Mouse (Mus musculus): ENCODE measurements around the gene Ltc4s.

The Ltc4s gene

DNA sequence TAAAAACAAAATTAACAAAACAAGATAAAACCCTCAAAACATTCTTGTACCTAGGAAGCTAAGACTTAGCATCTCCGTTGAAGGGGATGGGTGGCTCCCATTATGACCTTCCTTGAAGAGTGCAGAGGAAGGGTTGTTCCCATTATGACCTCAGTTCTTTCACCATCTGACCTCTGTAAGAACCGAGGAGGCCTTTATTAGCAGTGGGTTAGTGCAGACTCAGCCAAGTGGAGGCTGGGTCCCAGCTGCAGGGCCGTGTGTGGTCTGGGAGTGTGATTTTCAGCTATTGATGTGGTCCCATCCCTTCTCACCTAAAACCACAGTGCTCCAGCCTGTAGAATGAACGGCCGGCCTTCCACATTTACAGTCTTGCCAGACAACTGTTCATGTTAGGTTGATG, 6.9 kb upstream of the Ltc4s start:
- DNase-seq, result no peak

DNA sequence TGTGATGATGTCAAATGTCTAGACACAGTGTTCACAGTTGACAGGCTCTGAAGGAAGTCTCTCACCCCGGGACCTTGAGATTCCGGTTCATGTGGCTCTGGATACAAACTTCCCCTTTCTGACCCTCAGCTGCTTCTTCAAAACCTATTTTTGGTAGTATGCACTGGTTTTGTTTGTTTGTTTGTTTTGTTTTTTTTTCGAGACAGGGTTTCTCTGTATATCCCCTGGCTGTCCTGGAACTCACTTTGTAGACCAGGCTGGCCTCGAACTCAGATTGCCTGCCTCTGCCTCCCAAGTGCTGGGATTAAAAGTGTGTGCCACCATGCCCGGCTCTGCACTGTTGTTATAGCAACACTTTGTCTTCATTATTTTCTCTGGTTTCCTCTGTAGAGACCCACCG, 5.5 kb upstream of the Ltc4s start:
- DNase-seq, result no peak

DNA sequence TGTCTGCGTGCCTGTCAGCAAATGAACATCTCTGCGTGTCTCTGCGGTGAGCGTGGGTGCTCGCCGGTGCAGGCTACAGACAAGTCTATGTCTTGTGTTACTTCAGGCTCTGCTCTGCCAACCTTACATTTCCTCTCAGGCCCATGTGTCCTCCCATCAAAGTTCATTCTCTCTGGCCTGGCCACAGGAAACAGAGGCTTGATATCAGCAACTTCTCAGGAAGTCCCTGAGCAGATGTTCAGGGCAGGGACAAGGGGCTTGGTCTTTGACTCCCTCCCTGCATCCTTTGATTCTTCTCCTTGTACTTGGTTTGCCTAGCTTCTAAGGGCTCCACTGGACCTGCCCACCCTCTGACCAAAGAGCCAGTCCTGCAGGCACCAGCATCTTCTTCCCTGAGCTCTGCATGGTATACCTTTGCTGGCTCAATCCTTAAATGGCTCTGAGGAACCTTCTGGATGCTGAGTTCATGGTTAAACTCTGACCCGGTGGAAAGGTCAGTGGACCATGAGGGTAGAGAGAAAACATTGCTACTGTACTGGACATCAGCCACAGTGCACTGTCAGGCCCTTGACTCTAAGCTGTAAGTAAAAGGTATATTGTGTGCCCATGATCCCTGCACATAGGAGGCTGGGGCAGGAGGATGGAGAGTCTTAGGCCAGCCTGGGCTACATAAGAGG, 2.0 kb upstream of the Ltc4s start:
- no peak for DNase-seq

DNA sequence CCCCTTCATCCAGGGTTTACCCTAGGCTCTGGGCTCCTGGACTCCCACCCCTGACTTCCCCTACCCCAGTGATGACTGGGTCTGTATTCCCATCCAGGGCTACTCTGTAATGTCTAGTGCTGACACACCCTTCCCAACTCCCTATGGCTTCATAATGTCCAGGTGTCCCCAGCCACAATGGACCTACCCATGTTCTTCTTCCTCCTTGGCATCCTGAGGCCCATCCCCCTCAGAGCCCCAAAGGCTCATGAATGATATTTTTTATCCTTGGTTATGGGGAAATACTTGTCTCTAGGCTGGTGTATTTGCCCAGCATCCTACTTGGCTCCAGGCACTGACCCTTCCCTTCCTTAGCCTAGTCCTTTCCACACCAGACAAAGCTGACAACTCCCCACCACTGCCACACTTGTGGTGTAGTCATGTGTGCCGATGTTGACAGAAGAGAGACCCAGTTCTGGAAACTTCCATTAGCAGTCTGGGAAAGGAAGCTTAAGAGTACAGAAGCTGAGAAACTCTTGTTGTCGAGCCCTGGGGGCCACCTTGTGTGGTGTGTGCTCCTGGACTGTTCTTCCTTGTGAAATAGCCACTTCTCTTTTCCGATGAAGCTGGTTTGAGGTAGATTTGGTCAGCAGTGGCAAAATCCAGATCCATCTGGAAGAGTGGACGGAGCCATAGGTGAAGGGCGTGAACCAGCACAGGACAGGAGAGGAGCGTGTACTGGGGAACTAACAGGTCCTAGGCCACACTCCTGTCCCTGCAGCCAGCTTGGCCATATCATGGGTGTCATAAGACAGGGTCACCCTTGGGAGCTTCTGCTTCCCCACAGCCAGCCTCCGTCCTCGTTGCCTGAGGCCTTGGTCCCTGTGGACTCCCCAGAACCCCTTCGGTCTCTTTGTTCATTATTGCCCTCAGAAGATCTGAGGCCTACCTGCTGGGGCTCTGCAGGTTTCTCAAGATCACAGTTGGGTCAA, 690 bp upstream of the Ltc4s start:
- no peak for DNase-seq

DNA sequence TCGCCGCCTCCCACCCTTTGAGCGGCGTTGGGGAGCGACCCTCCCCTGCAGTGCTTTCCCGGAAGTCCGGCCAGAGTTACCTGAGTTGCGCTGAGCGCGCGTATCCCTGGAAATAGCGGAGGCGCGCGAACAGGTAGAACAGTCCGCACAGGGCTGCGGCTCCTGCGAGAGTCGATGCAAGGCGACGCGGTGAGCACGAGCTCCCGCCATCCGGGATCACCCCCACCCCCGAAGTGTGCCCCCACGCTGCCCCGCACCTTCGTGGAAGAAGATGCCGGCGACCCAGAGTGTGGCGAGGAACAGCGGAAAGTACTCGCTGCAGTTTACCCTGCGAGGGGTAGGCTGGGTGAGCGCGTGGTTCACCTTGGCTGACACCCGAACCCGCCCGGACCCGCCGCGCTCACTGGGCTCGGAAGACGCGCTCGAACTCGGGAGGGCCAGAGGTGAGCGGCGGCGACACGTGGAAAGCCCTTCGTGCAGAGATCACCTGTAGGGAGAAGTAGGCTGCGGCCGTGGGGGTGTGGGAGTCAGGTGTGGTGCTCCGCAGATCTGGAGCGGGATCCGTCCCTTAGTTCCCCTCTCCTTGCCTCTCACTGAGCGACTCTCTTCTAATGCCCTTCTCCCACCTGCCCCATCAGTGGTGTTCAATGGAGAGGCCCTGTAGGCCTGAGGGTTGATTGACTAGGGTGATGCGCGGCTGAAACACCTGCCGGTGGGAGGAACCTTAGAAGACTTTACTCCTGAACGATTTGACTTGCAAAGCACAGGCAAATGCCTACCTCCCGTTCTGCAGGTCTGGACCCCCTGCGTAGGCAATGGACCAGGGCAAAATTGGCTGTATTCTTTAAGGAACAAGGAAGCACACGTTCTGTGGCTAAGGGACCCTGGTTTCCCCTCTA, 1.2 kb downstream of the Ltc4s start:
- peak; percentile 52 to 68 for DNase-seq

DNA sequence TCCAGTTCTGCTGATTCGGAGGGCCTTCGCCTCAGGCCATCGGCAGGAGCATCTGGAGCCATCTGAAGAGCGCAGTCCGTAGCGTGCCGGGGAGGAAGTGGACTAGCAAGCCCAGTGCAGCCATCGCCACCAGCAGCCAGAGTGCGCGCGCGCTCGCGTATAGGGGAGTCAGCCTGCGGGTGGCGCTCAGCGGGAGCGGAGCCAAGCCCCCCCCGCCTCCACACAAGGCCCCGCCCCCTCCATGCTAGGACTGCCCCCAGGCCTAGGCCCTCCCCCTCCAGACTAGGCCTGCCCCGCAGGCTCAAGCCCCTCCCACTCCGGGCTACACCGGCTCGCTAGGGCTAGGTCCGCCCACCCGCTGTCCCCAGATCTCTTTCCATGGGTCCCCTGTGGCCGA, 1.9 kb downstream of the Ltc4s start:
- DNase-seq, result peak; percentile 95 to 97

DNA sequence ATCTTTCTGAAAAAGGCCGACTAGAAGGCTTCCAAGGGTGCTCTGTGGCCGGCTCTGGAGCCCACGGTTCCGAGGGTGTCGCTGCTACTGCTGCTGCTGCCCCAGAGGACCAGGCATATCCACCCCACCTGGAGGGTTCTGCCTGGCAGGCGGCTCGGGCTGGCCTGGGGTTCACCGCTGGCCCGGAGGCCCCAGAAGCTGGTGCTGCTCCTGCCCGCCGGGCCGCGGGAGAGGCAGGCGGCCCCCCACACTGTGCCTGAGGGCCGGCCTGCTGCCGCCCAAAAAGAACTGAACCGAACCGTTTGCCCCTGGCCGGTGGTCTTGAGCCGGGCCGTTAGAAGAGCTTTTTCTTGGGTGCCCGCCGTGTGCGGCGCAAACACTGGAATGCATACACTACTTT, 3.8 kb downstream of the Ltc4s start:
- DNase-seq, result no peak

DNA sequence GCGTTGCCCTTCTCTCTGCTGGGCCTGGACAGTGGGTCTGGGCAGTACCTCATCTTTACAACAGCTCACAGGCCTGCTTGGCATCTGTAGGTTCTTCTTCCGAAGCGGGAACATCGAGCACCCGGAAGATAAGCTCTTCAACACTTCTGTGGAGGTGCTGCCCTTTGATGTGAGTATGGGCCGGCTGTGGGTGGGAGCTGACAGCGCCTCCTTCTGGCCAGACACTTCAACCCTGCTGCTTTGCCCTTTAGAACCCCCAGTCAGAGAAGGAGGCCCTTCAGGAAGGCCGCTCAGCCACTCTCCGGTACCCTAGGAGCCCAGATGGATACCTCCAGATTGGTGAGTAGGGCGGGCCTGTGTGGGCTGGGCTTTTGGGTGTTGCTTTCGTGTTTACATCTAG, 4.4 kb downstream of the Ltc4s start:
- peak in 1 of 2 experiments; percentile 47 for DNase-seq

DNA sequence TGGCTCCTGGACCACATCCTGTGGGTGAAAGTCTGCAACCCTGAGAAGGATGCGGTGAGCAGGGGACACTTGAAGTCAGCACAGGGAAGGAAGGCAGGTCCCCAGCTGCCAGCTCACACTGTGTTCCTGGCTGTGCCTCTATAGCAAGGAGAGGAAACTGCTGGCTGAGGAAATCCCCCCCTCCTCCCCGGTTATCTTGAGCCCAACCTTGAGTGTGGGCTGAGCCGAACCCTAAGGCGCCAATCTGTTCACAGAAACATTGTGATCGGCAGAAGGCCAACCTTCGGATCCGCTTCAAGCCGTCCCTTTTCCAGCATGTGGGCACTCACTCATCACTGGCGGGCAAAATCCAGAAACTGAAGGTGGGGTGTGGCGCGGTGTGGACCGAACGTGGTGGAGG, 5.4 kb downstream of the Ltc4s start:
- DNase-seq, result no peak

DNA sequence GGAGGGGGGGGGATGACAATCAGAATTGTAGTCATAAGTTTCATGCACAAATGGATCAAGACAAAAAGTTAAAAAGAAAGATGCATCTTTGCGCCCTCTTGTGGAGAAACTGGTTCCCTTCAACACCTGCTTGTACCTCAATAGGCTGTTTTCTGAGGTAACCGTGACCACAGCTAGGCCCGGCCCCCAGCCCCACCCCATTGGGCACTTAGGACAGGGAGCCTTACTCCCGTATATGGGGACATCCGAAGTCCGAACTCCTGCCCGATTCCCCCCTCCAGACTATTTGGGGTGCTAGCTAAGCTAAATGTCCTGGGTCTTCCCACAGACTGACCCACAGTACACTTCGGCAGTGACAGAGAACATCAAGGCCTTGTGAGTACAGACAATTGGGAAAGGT, 7.0 kb downstream of the Ltc4s start:
- peak; percentile 68 to 78 for DNase-seq

DNA sequence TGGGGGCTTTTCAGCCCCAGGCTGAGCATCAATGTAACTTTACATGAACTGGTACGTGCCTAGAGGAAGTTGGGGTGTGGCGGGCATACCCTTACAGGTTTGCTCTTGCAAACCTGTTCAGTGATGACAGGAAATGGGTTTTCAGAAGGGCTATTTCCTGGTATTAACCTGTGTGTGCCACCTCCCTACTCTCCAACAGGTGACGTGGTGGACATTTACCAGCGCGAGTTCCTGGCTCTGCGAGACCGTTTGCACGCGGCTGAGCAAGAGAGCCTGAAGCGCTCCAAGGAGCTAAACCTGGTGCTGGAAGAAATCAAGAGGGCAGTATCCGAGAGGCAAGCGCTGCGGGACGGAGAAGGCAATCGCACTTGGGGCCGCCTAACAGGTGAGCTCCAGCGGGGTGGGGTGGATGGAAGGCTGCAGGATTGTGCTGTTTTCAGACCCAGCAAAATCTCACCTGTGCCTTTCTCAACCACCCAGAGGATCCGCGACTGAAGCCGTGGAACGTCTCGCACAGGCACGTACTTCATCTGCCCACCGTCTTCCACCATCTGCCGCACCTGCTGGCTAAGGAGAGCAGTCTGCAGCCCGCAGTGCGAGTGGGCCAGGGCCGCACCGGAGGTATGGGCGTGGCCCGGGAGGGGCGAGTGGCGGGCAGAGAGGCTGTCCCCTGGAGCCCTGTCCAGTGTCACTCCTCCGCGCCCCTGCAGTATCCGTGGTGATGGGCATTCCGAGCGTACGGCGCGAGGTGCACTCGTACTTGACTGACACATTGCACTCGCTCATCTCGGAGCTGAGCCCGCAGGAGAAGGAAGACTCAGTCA, 7.7 kb downstream of the Ltc4s start:
- DNase-seq, result peak; percentile 45 to 62

DNA sequence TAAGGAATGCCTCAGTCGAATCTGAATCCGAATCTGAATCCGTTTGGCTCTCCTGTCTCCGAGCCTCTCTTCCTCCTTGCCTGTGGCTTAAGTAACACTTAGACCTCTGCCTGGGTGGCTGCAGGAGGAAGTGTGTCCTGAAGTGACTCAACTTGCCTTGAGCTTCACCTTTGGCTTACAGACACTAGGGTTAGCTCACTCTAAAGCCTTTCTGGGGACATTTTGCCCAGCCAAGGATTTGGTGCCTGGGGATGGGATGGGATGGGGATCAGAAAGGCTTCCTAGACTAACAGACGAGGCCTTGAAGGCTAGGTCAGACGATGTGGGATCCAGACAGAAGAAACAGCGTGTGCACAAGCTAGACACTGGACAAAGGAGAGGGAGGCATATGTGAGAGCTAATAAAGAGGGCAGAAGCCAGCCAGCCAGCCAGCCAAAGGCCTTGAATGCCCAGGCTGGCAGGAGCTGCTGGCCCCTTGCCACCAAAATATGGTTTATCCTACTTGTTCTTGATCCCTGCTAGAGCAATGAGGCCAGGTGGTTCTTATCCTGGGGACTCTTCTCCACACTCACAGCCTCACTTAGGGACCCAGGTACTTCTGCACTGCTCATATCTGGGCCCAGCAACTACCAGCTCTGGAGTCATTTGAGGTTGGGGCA, 9.0 kb downstream of the Ltc4s start:
- no peak for DNase-seq

DNA sequence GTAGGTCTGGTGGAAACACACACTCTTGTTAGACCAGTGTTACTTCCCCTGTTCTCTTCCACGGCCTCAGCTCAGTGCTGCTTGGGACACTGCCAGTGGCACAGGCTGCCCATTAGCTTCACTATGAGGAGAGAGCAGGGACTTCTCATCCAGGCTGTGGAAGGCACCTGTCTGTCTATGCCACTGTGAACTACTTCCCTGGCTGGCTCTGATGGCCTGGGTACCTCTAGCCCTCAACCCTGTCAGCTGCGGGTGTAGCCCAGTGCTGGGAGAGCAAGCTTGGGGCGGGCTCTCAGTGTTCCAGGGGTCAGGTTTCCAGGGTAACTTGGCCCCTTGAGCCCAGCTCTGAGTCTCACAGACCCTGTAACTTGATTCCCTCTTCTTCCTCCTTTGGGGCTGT, 9.6 kb downstream of the Ltc4s start:
- no peak for DNase-seq

DNA sequence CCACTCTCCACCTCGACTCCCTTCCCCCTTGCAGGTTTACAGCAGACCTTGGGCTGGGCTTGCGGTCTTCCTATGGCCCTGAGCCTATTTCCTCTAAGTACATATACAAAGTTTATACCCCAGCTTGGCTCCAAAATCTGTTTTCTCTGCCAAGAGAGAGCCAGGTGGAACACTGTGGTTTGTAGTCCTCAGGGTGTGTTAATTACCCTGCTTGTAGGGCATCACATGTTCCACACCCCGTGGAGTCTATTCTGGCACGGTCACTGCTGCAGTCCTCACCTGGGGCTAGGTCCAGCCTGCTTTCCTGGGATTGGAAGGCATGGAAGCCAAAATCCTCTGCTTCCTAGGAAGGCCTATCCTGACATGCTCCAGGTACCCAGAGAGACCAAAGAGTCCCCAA, 10.7 kb downstream of the Ltc4s start:
- no peak for DNase-seq

DNA sequence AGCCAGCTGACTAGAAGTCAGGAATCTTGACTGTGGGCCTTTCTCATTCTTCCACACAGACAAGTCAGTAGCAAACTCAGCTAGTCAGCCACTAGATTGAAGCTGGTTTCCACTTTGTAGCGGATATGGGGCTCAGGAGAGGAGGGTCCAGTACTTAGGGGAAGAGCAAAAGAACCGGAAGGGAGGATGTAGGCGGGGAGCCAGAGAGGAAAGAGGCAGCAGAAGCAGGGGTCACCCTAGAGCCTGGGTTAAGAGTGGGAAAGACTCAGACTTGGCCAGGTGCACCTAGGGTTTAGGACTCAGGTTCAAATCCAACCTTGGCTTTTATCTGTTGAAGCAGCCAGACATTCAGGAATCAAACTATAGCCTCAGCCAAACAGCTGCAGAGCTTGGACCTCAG, 11.2 kb downstream of the Ltc4s start:
- DNase-seq, result peak in 1 of 2 experiments; percentile 45

DNA sequence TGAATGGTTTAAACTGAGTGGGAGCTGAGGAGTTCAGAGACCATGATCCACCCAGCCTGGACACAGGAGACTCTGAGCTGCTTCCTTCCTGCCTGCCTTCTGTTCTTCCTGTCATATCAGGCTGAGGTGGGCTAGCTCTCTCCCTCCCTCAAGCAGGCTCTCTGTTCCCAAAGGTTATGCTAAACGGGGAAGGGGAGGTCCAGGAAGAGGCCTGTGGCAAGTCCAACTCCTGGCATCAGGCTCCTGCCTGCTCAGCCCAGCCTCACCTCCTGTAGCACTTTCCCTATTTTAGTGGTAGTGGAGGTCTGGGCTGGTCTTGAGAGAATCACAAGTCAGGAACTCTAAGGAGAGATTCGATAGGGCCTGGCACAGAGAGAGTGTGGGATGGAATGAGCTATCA, 12.0 kb downstream of the Ltc4s start:
- no peak for DNase-seq

DNA sequence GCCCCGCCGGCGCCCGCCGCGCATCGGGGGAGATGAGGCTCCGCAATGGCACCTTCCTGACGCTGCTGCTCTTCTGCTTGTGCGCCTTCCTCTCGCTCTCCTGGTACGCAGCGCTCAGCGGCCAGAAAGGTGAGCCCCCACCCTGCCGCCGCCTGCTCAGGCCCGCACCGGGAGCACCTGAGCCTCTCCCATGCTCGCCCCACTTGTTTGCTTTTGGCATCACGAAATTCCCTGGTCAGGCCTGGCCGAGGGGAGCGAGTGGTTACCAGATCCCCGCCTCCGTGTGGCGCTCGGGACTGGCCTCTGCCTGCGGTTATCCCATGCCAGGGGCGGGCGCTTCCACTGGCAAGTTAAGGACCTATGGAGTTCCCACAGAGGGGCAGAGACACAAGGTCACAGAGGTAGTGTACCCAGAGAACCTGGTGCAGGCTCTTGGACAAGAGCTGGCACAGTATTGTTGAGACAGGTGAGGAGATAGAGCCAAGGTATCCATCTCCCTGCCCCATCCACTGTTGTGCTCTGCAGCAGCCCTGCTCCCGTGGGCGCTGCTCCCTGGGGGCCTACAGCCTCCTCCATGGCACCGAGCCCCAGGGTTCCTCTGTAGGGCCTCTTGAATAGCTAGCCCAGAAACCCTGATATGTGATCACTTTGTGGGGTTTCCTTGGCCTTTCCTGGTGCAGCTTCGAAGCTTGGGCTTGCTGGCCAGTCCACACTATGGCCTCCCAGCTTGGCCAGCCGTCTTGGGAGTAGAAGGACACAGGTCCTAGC, 12.6 kb downstream of the Ltc4s start:
- DNase-seq, result peak; percentile 63 to 76

DNA sequence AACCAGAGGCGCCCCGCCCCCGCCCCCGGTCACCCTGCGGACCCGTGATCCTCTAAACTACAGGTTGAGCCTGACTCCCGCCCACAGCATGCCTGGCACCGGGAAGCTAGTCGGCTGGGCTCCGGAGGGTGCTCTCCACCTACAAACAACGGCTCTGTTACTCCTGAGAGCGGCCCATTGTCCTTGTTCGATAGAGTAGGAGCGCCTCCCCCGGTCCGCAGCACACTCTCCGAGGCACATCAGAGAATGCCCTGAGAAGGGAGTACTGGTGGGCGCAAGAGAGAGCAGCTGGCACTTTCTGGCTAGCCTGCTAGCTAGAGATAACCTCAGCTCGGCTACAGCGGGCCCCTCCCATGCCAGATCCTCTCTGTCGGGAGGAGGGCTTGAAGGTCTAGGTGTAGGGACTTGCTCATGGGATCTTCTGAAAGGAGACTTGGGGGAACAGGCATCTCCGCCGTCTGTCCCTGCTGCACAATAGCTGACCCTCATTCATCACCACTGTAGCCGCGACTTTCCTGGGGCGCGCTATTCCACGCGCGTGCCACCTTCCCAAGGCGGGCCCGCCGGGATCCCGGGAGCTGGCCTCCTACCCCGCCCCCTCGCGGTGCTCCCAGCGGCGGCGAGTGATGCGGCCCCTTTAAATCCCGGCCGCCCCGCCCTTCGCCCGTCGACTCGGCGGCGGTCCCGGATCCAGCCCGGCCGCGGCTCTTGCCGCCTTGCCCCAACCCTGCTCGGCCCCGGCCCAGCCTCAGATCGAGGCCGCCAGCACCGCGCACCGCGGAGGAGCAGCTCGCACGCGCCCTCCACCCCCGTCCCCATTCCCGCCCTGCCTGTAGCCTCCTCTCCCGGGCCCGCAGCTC, 13.5 kb downstream of the Ltc4s start:
- peak; percentile 90 to 93 for DNase-seq

DNA sequence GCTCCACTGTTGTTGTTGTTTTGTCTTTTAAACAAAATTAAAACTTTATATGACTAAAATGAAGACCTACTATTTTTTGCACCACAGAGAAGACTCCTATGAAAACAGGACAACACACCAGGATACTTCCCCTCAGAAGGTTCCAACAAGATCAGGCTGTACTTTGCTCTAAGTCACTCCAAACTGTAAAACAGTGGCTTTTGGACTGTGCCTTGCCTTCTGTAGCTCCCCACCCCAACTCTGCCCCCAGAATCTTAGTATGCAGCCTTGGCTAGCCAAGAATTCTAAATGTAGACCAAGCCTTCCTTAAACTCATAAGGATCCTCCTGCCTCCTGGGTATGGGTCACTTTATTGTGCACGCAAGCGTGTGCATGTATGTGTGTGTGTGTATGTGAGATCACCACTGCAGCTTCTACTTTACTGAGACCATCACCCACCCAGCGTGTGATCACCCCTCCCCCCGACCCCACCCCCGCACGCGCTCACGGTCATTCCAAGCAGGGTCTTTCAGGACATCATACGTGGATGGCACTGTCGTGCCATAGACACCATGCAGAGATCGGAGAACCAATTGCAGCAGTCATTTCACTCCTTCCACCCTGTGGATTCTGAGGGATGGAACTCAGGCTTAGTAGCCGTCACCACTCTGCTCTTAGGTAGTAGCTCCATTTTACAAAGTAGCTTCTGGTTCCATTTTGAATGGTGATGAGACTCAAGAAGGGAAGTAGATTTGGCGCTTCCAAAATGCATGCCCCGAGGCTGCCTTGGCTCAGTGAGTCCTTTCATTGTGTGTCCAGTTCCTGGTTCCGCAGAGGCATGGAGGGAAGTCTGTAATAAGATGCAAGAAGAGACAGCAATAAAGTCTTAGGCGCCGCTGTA, 14.4 kb downstream of the Ltc4s start:
- no peak for DNase-seq
